Mouse (Mus musculus) neural tube, embryonic 12.5 days (tissue): ENCODE data around the gene Ccr6. TPM values are rescaled to one million over a fixed set of nuclear protein-coding genes. Genes with fewer than 3 reads are reported as not detected.

Source experiments
- ATAC-seq: fragments of 200-750 bp; cut with Nextera tagmentation; 2 replicates; pipeline ENCODE4 v1.8.0; 2017; ENCODE audit warnings: low read depth, mild to moderate bottlenecking, moderate TSS enrichment, moderate library complexity; ENCODE audit not compliant: low FRiP score
- H3K27ac ChIP-seq: fragments of 300-500 bp; sonication (generic); 2 replicates; pipeline ENCODE4 v1.5.1; 2016
- H3K27me3 ChIP-seq: fragments of 300-500 bp; sonication (generic); replicated peaks from 2 replicates; pipeline ENCODE4 v1.6.1; 2016; ENCODE audit warnings: mild to moderate bottlenecking
- H3K36me3 ChIP-seq: fragments of 300-500 bp; sonication (generic); 2 replicates; pipeline ENCODE4 v1.6.1; 2016; ENCODE audit warnings: mild to moderate bottlenecking
- H3K4me1 ChIP-seq: fragments of 300-500 bp; sonication (generic); 2 replicates; pipeline ENCODE4 v1.6.1; 2016
- H3K4me2 ChIP-seq: fragments of 300-500 bp; sonication (generic); replicated peaks from 2 replicates; pipeline ENCODE4 v1.6.1; 2016; ENCODE audit warnings: mild to moderate bottlenecking
- H3K4me3 ChIP-seq: fragments of 300-500 bp; sonication (generic); 2 replicates; pipeline ENCODE4 v1.5.1; 2016
- H3K9ac ChIP-seq: fragments of 300-500 bp; sonication (generic); 2 replicates; pipeline ENCODE4 v1.6.1; 2016; ENCODE audit warnings: mild to moderate bottlenecking
- H3K9me3 ChIP-seq: fragments of 300-500 bp; sonication (generic); 2 replicates; pipeline ENCODE4 v1.6.1; 2016; ENCODE audit warnings: mild to moderate bottlenecking
- WGBS: fragments of 180-500 bp; shearing (Covaris S2); methylation state at CpG from one replicate; pipeline ENCODE4 v1.1.7; 2016; 5-methylcytosine and 5-hydroxymethylcytosine counted together
- polyA plus RNA-seq: library from polyadenylated mRNA; unstranded; fragments of >200 nt; fragmentation: Nextera tagmentation; extraction: Ambion mirVana; gene quantifications from 2 replicates; pipeline ENCODE4 v1.2.1, GENCODE M21; 2016

Ccr6 gene
- polyA plus RNA-seq, 1 experiment from 2014 or later = not detected

DNA sequence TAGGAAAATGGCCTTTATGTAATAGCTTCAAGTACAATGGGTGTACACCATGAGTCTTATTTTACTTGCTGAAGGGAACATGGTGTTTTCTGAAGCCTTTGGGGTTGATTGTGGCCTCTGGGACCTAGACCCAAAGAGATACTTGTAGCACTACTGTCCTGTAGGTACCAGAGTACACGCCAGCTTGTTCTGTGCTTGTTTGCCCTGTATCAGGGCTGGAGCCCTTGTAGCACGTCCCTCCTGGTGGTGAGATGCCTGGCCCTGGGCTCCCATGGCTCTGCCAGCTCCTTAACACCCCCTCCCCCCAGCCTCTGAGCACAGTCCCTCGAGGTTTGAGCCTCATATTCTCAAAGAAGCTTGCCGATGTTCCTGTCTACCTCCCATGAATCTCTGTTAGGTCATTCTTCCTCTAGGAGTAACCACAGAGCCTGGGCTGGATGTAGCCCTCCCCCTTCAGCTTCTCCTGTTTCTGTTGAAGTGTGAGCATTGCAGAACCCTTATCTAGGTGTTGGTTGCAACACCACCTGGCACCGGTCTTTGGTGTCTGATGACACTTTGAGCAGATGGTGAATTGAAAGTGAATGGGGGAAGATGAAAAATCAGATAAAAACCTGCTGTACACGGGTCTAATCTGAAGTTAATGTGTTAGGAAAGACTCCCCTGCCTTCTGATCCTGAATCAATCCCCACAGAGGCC, 36.4 kb downstream of the Ccr6 start:
- H3K9me3 ChIP-seq = no peaks in the 10 kb centered on the region
- H3K36me3 ChIP-seq = no peaks in the 10 kb centered on the region
- no peak overlapping the region for H3K27ac ChIP-seq
- H3K27me3 ChIP-seq = peaks cover 2% of the 10 kb centered on the region; the same call in 1 of the 2 replicates
- H3K4me1 ChIP-seq = no peaks in the 10 kb centered on the region
- no peak for ATAC-seq
- H3K4me2 ChIP-seq = no peak overlapping the region
- H3K9ac ChIP-seq = no peak overlapping the region
- no peak overlapping the region for H3K4me3 ChIP-seq
- 53% methylated on average over 6 of the region's 6 CpGs for WGBS

DNA sequence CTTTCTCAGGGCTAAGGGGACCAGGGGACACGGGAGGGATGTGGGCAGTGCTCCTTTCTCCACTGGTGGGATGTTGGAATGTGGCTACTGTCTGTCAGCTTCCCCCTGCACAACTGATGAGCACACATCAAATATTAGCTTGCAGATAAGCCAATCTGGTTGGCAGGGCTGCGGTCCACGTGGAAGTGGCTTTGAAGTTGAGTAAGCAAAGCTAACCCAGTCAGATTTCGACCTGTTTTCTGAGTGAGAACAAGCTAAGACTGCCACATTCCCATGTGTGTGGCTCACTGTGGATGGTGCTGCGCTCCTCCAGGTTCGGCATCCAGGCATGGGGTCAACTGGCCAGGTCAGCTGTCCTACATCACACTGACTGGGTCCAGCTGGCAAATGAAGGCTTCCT, 37.1 kb downstream of the Ccr6 start:
- no peaks in the 10 kb centered on the region for H3K36me3 ChIP-seq
- no peak overlapping the region for H3K4me3 ChIP-seq
- H3K27me3 ChIP-seq = peaks cover 2% of the 10 kb centered on the region; the same call in 1 of the 2 replicates
- WGBS = 88% methylated on average over 6 of the region's 6 CpGs
- no peak overlapping the region for H3K27ac ChIP-seq
- H3K4me2 ChIP-seq = no peak overlapping the region
- H3K4me1 ChIP-seq = no peaks in the 10 kb centered on the region
- H3K9me3 ChIP-seq = no peaks in the 10 kb centered on the region
- H3K9ac ChIP-seq = no peak overlapping the region
- ATAC-seq = no peak

DNA sequence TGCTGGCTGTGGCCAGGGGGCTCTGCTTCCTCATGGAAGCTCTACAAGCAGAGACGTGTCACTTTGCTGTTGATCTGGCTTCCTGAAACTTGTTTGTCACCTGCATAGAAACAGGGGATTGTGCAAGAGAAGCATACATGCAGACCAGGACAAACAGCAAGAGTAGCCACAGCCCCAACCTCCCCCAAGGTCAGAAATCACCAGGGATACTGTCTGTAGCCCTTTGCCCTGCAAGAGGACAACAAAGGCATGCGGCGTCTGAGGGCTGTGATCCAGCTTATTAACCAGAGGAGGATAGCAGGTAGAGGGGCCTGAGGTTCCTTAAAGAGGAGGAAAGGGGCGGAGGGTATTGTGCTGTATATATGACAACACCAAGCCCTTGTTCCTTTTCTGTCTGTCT, 40.2 kb downstream of the Ccr6 start:
- Histone ChIP-seq H3K4me1 (no peaks in the 10 kb centered on the region), H3K27me3 (peaks cover 2% of the 10 kb centered on the region; the same call in 1 of the 2 replicates), H3K4me3 (no peak overlapping the region), H3K9me3 (no peaks in the 10 kb centered on the region), H3K4me2 (no peak overlapping the region), H3K9ac (no peak overlapping the region), H3K27ac (no peak overlapping the region), H3K36me3 (no peaks in the 10 kb centered on the region)
- ATAC-seq = no peak
- 73% methylated on average over 4 of the region's 4 CpGs for WGBS

- Histone ChIP-seq H3K4me1 (no peaks in the 10 kb centered on the region), H3K27me3 (peaks cover 2% of the 10 kb centered on the region; the same call in 1 of the 2 replicates), H3K9ac (no peak overlapping the region), H3K4me3 (no peak overlapping the region), H3K4me2 (no peak overlapping the region), H3K36me3 (no peaks in the 10 kb centered on the region), H3K9me3 (no peaks in the 10 kb centered on the region), H3K27ac (no peak overlapping the region)
- no peak for ATAC-seq
- 84% methylated on average over 7 of the region's 7 CpGs for WGBS
Observed at GRCm38 (mm10) chr17:8276680-8277079, 40.8 kb downstream of the Ccr6 start.

DNA sequence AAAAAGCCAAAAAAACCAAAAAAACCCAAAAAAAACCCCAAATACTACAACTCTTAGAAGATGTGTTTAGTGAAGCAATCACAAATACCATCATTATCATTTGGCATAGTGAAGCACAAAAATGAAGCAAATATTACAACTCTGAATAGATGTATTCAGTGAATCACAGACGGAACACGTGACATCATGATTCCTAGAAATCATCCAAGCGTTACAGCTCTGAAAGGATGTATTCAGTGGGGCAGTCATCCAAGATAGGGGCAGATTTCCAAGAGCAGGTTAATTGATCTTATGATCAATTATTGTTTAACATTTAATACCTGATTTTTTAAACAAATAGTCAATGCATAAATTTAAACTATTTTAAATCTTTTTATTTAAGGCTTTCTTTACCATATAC, 41.4 kb downstream of the Ccr6 start:
- Histone ChIP-seq H3K4me2 (no peak overlapping the region), H3K9ac (no peak overlapping the region), H3K27me3 (peaks cover 2% of the 10 kb centered on the region; the same call in 1 of the 2 replicates), H3K9me3 (no peaks in the 10 kb centered on the region), H3K4me3 (no peak overlapping the region), H3K27ac (no peak overlapping the region), H3K4me1 (no peaks in the 10 kb centered on the region), H3K36me3 (no peaks in the 10 kb centered on the region)
- WGBS = 83% methylated on average over 3 of the region's 3 CpGs
- ATAC-seq = no peak

DNA sequence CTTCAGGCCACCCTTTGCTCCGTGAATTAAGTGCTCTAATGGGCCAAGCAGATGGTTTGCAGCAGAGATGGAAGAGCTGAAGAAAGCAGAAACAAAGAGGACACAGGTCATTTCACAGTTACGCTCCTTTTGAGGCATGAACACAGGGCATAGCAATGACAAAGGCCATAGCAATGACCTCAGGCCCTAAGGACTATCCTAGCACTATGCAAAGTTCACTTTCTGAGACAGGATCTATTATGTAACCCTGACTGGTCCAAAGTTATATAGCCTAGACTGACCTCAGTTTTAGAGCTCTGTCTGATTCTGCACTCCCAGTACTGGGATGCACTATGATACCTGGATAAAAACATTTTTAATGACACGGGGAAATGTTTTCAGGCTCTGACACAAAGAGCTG, 42.5 kb downstream of the Ccr6 start:
- Histone ChIP-seq H3K4me2 (no peak overlapping the region), H3K27me3 (0 out of 2 replicates have a peak, but pooled peaks cover 2% of the 10 kb centered on the region), H3K27ac (no peak overlapping the region), H3K9ac (no peak overlapping the region), H3K4me3 (no peak overlapping the region), H3K36me3 (no peaks in the 10 kb centered on the region), H3K9me3 (no peaks in the 10 kb centered on the region), H3K4me1 (no peaks in the 10 kb centered on the region)
- 58% methylated on average over 3 of the region's 3 CpGs for WGBS
- no peak for ATAC-seq

- 1% methylated on average over 35 of the region's 35 CpGs for WGBS
- peak within 1 kb of the TSS; percentile 77 for H3K4me3 ChIP-seq
- H3K36me3 ChIP-seq = no peaks in the 10 kb centered on the region
- ATAC-seq = peak; percentile 71
- H3K9me3 ChIP-seq = no peaks in the 10 kb centered on the region
- H3K27me3 ChIP-seq = no peaks in the 10 kb centered on the region
- H3K4me2 ChIP-seq = peak within 1 kb of the TSS; percentile 99
- H3K27ac ChIP-seq = peak within 1 kb of the TSS; percentile 72; the same call in 1 of the 2 replicates
- peak within 1 kb of the TSS; percentile 77 for H3K9ac ChIP-seq
- H3K4me1 ChIP-seq = 0 out of 2 replicates have a peak, but pooled peaks cover 12% of the 10 kb centered on the region
Observed at GRCm38 (mm10) chr17:8282821-8283525, 47.1 kb downstream of the Ccr6 start, which contains the start of gene Mpc1. Mpc1 (plus strand) TSS chr17:8282904.

GRCm38 (mm10) chr17:8283526-8284253, 47.8 kb downstream of the Ccr6 start:
- under 1% methylated on average over 77 of the region's 77 CpGs for WGBS
- Histone ChIP-seq H3K9ac (peak overlapping the region; percentile 77), H3K27me3 (no peaks in the 10 kb centered on the region), H3K36me3 (no peaks in the 10 kb centered on the region), H3K27ac (peak overlapping the region; percentile 72; the same call in 1 of the 2 replicates), H3K4me3 (peak overlapping the region; percentile 77), H3K4me2 (peak overlapping the region; percentile 99), H3K4me1 (0 out of 2 replicates have a peak, but pooled peaks cover 12% of the 10 kb centered on the region), H3K9me3 (no peaks in the 10 kb centered on the region)
- ATAC-seq = peak; percentile 98

DNA sequence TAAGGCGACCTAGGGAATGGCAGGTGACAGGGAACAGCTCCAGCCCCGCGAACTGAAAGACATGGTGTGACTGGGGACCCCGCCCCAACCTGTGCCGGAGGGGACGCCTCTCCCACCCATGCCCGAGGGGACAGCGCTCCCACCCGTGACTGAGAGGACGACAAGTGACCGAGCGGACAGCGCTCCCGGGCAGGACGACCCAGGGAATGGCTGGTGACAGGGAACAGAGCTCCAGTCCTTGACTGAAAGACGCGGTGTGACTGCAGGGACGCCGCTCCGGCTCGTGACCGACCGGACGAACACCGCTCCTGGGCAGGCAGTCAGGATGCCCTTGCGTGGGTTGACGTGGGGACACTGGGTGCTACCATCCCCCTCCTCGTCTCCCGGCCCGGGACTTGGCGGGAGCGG, 48.4 kb downstream of the Ccr6 start:
- Histone ChIP-seq H3K9ac (peak overlapping the region; percentile 77), H3K4me2 (peak overlapping the region; percentile 99), H3K4me1 (0 out of 2 replicates have a peak, but pooled peaks cover 12% of the 10 kb centered on the region), H3K27me3 (no peaks in the 10 kb centered on the region), H3K27ac (no peak overlapping the region), H3K36me3 (no peaks in the 10 kb centered on the region), H3K4me3 (peak overlapping the region; percentile 77), H3K9me3 (no peaks in the 10 kb centered on the region)
- peak; percentile 57; the same call in 1 of the 2 replicates for ATAC-seq
- WGBS = under 1% methylated on average over 32 of the region's 32 CpGs

- Histone ChIP-seq H3K9ac (peak overlapping the region; percentile 77; the same call in 1 of the 2 replicates), H3K27ac (no peak overlapping the region), H3K36me3 (no peaks in the 10 kb centered on the region), H3K4me2 (peak overlapping the region; percentile 99), H3K27me3 (no peaks in the 10 kb centered on the region), H3K4me1 (0 out of 2 replicates have a peak, but pooled peaks cover 12% of the 10 kb centered on the region), H3K4me3 (0 out of 2 replicates have a peak overlapping the region, but pooled peaks have one; percentile 77), H3K9me3 (no peaks in the 10 kb centered on the region)
- WGBS = 25% methylated on average over 8 of the region's 8 CpGs
- no peak for ATAC-seq
Observed at GRCm38 (mm10) chr17:8285056-8285455, 49.2 kb downstream of the Ccr6 start.

DNA sequence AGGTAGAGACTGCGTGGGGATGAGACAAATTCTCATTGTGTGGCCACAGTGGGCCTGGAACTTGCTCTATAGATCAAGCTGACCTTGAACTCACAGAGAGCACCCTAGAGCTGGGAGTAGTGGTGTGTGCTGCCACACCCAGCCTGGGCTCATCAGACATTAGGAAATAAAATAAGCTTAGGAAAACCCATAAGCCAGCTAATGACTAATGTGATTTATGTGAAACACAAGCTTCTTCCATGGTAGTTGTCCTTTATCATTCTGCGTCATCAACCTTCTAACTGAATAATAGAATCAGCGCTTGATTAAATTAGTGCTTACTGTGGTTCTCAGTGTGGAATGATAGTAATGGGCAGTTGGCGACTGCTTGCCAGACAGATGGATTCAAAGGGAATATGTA, 51.1 kb downstream of the Ccr6 start:
- no peak overlapping the region for H3K4me3 ChIP-seq
- H3K36me3 ChIP-seq = no peaks in the 10 kb centered on the region
- no peak overlapping the region for H3K27ac ChIP-seq
- H3K9ac ChIP-seq = no peak overlapping the region
- H3K9me3 ChIP-seq = no peaks in the 10 kb centered on the region
- H3K4me1 ChIP-seq = 0 out of 2 replicates have a peak, but pooled peaks cover 12% of the 10 kb centered on the region
- H3K27me3 ChIP-seq = no peaks in the 10 kb centered on the region
- H3K4me2 ChIP-seq = no peak overlapping the region
- no peak for ATAC-seq
- 88% methylated on average over 4 of the region's 4 CpGs for WGBS
